Mouse (Mus musculus): Measurements from ENCODE around the gene Stat3. TPM values are rescaled to one million over a fixed set of nuclear protein-coding genes. Genes with fewer than 3 reads are reported as not detected.
A peak's percentile ranks its signal among the peaks of the same experiment; 100 is the strongest.

Gene Stat3
- polyA plus RNA-seq, 1 experiment, result 102 TPM

DNA sequence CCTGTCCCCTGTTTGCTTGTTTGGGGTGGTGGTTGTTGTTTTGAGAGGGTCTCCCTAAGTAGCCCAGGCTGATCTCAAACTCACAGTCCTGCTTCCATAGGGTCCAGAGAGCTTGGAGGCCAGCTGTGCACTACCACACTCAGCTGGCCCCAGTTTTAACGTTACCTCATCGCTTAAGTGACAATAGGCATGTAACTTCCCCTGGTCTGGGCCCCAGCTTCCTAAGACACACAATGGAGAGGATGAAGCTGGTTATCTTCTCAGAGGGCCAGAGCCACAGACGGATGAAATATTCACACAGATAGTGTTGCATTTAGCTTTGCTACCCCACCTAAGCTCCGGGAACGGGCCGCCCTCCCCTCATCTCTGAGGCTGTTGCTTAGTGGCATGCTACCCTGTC, 26.4 kb upstream of the Stat3 start:
- DNase-seq (ENCODE audit: low read depth, low spot score), result no peak
- 72% methylated on average over 6 of the region's 6 CpGs for WGBS

- no peak for DNase-seq (ENCODE audit: low read depth, low spot score)
- WGBS, result 72% methylated on average over 6 of the region's 6 CpGs
These were observed 25.7 kb upstream of the Stat3 start for GRCm38 (mm10) chr11:100964901-100965542.

- DNase-seq (ENCODE audit: low read depth, low spot score), result no peak
- WGBS, result 72% methylated on average over 7 of the region's 7 CpGs
These were observed 24.8 kb upstream of the Stat3 start for GRCm38 (mm10) chr11:100964180-100964579.

GRCm38 (mm10) chr11:100963647-100964046, 24.3 kb upstream of the Stat3 start:
- DNase-seq (ENCODE audit: low read depth, low spot score), result no peak
- 42% methylated on average over 9 of the region's 9 CpGs for WGBS

- no peak for DNase-seq (ENCODE audit: low read depth, low spot score)
- WGBS, result 55% methylated on average over 9 of the region's 9 CpGs
These were observed 23.1 kb upstream of the Stat3 start for GRCm38 (mm10) chr11:100962371-100962911.

DNA sequence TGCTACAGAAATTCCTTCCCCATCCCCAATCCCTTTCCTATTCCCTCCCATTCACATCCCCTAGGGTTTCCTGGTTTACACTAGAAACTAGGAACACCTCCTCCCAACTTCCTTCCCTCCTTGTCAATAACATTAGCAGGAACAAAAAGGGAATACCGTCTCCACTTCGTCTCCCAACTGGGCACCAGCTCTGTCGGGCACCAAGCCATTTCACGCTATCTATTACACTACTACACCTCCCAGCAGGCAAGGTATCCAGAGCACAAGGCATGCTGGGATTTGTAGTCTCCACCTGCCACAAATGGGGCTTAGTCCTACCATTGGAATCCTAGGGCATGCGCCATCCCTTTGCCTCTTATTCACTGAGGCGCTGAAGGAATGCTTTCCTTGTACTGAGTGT, 21.2 kb upstream of the Stat3 start:
- no peak for DNase-seq (ENCODE audit: low read depth, low spot score)
- 13% methylated on average over 6 of the region's 6 CpGs for whole genome bisulfite sequencing

DNA sequence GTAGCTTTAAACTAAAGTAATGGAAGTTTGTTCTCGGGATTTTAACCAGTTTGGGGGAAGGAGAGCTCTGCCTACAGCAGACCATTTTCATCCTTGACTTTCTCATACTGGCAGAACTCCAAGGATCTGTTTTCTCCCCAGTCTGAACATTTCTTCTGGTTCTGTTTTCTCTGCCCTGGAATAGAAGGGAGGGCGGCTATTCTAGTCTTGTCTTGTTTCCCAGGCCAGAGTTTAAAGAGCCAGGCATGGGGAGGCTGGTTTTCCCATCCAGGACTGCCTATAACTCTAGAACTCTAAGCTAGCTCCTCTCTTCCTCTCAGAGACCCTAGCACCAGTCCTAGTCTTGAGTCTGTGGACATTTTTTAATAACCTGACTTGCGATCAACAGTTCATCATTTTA, 20.5 kb upstream of the Stat3 start:
- no peak for DNase-seq (ENCODE audit: low read depth, low spot score)
- 29% methylated on average over 3 of the region's 3 CpGs for WGBS

DNA sequence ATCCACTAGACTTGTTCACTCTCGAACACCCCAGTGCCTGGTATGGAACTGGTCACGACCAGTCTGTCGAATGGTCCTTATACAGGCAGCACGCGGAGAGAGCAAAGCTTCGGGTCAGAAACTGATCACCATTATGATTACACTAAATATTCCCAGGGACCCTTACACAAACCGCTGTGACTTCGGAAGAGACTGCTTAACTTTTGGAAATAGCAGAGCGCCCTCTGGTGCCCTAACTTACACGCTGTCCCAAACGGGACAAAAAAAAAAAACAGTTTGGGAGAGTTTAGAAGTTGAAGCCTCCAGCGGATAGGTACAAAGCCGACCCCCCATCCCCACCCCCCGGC, 20.1 kb upstream of the Stat3 start:
- WGBS, result 6% methylated on average over 14 of the region's 14 CpGs
- no peak for DNase-seq (ENCODE audit: low read depth, low spot score)

- 44% methylated on average over 76 of the region's 76 CpGs for WGBS
- no peak for DNase-seq (ENCODE audit: low read depth, low spot score)
These were observed 19.5 kb upstream of the Stat3 start for GRCm38 (mm10) chr11:100958613-100959463.

- DNase-seq (ENCODE audit: low read depth, low spot score), result no peak
- WGBS, result 43% methylated on average over 6 of the region's 6 CpGs
These were observed 18.7 kb upstream of the Stat3 start for GRCm38 (mm10) chr11:100957915-100958469.

- WGBS, result under 1% methylated on average over 5 of the region's 5 CpGs
- DNase-seq (ENCODE audit: low read depth, low spot score), result peak; percentile 75
These were observed 17.9 kb upstream of the Stat3 start for GRCm38 (mm10) chr11:100957244-100957643.

DNA sequence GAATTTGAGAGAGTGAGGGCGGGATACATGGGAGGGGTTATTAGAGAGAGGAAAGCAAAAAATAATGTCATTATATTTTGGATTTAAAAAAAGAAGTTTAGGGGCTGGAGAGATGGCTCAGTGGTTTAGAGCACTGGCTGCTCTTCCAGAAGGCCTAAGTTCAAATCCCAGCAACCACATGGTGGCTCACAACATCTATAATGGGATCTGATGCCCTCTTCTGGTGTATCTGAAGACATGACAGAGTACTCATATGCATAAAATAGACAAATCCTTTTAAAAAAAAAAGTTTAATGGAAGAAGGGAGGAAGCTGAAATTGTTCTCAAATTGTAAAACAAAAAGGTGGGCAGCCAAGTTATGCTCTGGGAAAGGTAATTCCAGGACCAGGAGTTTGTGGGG, 10.2 kb upstream of the Stat3 start:
- DNase-seq (ENCODE audit: low read depth, low spot score), result no peak
- 100% methylated on average over 1 of the region's 1 CpGs for WGBS

GRCm38 (mm10) chr11:100948317-100948716, 9.0 kb upstream of the Stat3 start:
- 43% methylated on average over 4 of the region's 4 CpGs for WGBS
- no peak for DNase-seq (ENCODE audit: low read depth, low spot score)

DNA sequence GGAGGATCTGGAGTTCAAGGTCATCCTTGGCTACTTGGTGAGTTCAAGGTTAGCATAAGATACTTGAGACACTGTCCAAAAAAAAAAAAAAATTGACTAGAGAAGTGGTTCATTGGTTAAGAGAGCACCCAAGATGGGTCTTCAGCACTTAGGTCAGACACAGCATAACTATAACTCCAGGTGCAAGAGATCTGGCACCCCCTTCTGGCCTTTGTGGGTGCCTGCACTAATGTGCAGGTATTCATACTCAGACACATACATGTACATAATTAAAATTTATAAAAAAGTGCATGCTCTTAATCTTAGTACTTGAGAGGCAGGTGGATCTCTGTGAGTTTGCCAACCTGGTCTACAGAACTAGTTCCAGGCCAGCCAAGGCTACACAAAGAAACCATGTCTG, 8.2 kb upstream of the Stat3 start:
- DNase-seq (ENCODE audit: low read depth, low spot score), result no peak

GRCm38 (mm10) chr11:100946862-100947261, 7.5 kb upstream of the Stat3 start:
- no peak for DNase-seq (ENCODE audit: low read depth, low spot score)
- 48% methylated on average over 4 of the region's 4 CpGs for WGBS

- 44% methylated on average over 1 of the region's 1 CpGs for WGBS
- no peak for DNase-seq (ENCODE audit: low read depth, low spot score)
These were observed 3.0 kb upstream of the Stat3 start for GRCm38 (mm10) chr11:100942388-100942787.

DNA sequence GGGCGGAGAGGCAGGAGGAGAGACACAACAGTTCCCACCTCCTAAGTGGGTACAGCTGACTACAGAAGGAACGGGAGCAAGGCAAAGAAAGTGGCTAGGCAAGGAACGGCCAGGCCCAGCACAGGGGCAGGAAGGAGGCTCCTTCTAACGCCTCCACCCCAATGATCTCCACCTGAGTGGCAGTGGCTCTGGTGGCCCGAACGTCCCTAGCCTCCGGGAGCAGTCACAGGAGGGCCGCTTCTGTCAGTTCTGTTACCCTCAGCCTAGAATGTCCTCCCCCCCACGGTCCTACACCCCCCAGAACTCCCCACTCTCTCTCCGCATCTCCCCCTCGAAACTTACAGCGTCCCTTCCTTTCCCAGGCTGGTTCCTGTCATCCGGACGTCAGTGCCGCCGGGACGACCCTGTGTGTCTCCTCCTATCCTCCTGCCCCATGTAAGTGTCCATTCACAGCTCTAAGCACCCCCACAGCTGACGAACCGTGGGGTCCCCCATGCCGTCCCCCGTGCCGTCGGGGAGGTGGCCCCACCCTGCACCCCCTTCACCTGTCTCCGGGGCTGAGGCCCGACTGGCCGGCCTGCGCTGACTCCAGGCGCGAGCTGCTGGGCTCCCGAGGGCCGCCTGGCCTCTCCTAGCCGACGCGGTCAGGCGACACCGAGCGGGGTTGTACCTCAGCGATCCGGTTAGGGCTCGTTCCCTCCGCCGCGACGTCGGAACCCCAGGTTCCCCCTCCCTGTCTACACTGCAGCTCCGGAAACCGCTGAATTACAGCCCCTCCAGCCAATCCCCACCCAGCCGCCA, 429 bp downstream of the Stat3 start:
- WGBS, result under 1% methylated on average over 48 of the region's 48 CpGs
- no peak for DNase-seq (ENCODE audit: low read depth, low spot score)

DNA sequence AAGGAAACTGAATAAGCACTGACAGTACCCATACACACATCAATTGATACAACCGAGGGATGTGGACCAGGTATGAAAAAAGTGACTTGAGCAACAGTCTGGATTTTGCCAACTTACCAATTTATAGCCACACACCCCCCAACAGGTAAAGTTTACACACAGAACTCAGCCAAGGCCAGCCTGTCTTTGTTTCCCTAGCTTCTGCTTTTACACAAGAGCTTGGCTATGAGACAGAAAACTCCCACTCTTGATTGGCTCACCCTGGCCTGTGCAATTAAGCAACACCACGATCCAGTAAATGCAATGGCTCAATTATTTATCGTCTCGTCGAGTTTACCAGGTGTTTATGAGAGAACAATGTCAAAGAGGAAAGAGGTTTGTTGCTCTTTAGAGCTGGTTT, 1.2 kb downstream of the Stat3 start:
- peak; percentile 52 for DNase-seq (ENCODE audit: low read depth, low spot score)
- WGBS, result 2% methylated on average over 5 of the region's 5 CpGs

- WGBS, result 62% methylated on average over 4 of the region's 4 CpGs
- DNase-seq (ENCODE audit: low read depth, low spot score), result no peak
These were observed 2.0 kb downstream of the Stat3 start for GRCm38 (mm10) chr11:100937295-100937694.

Measured in large intestine, adult 2 months (tissue).